Mouse (Mus musculus) c-Kit-positive CD71-positive TER-119-negative erythroid progenitor cells, embryonic 14.5 days (primary cell): ENCODE data around the gene Arrdc2.

ENCODE experiments used
- DNase-seq: peaks from one replicate; pipeline ENCODE4 v3.0.0-alpha.2; 2013; ENCODE audit warnings: low read depth

The Arrdc2 gene

DNA sequence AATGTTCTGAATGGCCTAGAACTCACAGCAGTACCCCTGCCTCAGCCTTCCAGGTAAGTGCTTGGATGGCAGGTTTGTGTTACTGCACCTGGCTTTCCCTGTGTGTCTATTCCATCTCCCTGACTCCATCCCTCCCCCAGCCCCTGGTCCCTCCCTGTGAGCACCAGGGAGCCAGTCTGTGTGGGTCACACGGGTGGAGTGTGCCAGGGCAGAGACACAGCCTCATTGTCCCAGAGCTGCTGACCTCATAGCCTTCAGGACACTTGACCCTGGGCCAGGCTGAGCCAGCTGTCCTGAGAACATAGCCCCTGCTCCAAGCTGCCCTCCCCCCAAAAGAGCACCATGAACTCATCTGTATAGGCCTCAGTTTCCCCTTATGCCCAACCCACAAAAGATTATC is 32.2 kb downstream of the Arrdc2 start:
- no peak for DNase-seq

DNA sequence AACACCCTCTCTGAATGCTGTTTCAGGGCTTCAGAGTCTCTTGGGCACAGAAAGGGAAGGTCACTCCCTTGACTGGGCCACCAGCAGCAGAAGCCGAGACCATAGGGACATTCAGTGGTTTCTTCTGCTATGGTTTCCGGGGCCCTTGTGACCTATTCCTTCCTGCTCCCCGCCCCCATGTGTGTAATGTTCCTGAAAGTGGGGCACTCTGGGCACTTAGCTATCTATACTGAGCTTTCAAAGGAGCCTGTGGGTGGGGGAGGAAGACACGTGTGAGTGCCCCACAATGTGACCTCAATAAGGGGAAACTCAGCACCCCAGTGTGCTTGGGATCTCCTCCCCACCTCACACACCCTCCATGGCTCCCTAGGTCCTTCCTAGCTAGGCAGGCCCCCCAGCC is 33.0 kb downstream of the Arrdc2 start:
- no peak for DNase-seq

DNA sequence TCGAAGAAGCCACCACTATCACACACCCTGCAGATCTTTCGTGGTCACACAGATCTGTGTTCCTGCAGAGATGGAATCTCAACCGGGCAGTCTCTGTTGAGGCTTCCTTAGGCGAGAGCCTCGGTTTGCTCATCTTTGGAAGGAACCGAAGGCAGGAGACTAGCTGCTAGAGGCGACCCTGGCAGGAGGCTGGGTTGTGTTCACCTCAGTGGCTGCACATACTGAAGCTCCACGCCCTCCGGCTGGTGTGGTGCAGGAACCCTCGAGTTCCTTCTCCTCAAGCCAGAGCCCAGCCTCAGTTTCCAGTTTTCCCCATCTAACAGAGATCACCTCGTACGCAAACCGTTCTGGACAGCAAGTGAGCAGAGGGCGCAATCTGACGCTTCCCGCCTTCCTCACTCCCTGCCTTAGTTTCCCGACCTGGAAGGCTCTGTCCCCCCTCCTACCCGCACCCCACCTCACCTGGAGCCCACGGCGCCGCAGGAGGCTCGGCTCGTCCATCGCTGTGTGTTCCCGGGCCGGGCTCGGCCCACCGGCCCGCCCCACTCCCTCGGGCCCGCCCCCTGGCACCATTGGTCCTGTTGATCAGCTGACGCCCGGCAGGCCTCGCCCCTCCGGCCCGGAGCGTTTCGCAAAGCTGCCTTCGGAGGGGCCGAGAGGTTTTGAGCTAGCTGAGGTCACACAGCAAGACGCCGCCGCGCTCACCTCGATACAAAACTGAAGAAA is 34.9 kb downstream of the Arrdc2 start, which contains the start of gene Mast3:
Gene Mast3 (minus strand): TSS at position 574 of the 726 bp plus-strand sequence.
- peak; percentile 69 for DNase-seq

DNA sequence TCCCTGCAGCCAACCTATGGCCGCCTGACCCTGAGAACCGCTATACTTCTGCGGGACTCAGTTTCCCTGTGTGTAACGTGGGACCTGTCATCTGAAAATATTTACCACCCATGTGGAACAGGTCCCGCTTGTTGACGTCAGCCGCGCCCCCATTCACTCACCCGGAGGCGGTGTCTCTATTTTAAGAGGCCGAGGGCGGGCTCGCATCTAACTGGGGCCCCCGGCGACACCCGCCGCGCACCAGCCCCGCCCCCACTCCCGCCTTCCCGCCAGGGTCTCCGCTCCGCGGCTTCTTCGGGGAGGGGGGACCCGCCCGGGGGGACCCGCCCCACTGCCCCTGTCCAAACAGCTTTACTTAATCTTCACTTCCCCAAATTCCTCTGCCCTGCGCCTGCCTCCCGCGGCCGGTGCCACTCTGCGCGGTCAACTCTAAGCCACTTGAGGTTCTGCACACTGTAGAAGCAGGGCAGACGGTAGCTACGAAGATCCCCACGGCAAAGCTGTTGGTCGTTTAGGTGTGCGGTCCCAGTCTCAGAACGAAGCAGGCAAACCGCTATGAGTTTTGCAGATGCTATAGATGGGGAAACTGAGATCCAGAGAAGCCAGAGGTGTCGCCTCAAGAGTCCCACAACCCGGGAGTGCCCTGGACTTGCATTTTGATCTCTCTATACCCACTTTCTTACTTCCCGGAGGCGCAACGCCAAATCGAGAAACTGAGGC is 35.6 kb downstream of the Arrdc2 start:
- no peak for DNase-seq

DNA sequence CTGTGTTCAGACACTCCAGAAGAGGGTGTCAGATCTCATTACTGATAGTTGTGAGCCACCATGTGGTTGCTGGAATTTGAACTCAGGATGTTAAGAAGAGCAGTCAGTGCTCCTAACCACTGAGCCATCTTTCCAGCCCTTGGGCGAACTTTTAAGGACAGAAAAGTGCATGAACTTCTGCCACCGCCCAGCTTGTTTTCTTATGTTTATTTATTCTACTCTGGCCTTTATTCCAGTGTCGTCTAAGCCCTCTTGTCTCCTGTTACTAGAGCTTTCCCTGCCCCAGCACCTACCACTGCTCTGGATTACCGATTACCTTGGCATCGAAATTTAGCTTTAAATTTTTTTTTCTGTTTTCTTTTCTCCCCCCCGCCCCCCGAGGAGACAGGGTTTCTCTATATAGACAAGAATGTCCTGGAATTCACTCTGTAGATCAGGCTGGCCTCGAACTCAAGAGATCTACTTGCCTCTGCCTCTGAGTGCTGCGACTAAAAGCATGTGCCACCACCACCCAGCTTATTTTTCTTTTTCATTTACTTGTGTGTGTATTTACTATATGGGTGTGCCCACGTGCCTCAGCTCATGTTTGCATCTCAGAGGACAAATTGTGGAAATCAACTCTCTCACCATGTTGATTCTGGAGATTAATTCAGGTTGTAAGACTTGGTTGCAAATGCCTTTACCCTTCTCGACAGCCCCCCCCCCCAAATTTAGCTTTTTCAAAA is 36.6 kb downstream of the Arrdc2 start:
- DNase-seq: no peak

DNA sequence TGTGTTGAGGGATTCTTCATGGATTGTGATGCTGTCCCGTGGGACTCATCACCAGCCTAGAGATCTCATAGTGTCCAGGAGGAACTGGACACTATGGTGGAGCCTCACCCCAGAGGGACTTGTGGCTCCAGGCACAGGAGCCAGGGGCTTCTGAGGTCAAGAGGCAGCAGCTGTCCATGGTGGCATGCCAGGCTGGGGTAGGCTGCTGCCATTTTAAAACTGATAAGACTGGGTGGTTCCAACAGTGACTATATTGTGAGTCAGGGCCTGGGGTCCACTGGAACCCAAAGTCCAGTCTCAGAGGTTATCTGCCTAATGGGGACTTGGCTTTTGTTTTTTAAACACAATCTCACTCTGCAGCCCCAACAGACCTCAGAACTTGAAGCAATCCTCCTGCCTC is 37.7 kb downstream of the Arrdc2 start:
- no peak for DNase-seq

DNA sequence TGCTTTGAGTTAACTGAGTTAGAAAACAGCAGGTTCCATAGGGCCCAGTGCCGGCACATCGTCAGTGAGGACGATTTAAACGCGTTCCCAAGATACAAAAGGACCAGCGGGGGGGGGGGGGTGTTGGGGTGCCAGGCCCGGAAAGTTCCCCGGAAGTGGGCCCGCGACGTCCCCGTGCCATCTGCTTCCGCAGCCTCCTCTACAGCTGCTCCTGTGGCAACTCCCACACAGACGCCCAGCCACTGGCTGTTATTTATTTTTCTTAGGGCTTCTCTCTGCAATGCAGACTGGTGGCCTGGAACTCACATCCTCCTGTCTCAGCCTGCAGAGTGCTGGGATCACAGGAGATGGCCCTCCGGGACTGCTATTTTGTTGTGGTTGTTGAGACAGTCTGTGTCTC is 38.4 kb downstream of the Arrdc2 start:
- DNase-seq: no peak

DNA sequence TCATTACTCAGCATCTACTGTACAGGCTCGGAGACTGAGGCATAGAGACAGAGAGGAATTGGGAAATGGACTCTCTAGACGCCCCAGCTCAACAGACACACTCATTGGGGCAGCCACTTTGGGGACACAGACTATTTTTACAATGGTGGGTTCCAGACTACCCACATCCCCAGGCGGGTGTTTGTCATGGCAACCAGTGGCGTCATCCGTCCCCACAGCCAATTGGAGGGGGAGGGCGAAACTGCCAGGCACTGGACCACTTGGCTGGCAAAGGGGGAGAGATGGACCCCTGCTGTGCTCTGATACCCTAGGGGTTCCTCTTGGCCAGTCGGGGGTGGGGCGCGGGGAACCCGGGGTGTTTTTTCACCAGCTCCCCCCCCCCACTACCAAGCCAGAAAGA is 38.9 kb downstream of the Arrdc2 start:
- DNase-seq: no peak

DNA sequence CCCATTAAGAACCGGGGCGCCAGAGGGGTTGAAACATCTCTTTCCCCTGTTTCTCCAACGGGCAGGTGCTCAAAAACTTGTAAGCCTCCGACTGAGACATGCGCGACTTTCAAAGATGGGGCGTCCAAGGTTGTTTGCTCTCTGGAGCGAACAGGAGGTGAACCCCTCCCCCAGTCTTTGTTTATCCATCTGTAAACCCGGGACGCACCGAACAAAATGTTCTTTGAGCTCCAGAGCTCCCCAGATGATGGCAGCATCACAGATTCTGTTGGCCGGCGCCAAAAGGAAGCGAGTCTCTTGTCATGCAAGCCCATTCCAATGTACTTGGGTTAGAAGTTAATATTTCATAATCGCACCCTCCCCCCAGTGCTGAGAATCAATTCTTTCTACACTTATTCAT is 41.2 kb downstream of the Arrdc2 start:
- DNase-seq: no peak

DNA sequence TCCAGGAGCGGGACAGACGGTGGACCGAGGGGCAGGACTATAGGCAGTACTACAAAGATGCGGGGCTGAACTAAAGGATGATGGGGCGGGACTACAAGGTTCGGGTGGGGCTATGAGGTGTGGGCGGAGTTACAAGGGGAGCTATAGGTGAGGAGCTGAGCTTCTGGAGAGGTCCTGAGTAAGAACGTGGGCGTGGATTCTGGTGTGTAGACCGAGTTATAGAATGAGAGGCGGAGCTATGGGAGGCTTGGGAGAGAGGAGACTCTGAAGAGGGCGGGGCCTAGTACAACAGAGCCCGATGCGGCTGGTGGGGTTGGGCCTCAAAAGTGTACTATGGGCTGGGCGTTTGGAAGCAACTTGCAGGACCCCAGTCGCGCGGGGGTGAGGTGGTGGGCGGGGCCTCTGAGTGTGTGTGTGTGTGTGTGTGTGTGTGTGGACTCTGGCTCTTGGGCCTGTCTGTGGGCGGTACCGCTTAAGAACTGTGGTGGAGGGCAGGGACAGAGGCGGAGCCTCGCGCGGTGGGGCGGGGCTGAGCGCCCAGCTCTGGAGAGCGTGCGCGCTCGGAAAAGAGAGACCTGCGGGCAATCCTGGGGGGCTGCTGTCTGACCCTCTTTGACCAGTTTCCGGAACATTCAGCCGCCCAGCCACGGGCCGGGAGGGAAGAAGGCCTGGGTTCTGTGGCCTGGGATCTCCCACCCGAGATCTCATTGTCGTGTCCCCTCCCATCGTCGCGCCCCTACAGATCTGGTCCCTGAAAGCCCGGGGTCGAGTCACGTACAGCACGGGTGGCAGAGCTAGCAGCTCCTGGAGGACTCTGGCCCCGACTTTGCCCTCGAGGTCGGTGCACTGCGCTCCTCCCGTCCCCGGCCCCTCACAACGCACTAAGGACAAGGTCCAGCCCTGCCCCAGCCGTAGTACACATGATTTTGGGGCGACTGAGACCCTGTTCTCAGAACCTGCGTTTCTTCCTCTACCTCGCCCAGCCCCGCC is 42.1 kb downstream of the Arrdc2 start:
- peak; percentile 93 for DNase-seq

DNA sequence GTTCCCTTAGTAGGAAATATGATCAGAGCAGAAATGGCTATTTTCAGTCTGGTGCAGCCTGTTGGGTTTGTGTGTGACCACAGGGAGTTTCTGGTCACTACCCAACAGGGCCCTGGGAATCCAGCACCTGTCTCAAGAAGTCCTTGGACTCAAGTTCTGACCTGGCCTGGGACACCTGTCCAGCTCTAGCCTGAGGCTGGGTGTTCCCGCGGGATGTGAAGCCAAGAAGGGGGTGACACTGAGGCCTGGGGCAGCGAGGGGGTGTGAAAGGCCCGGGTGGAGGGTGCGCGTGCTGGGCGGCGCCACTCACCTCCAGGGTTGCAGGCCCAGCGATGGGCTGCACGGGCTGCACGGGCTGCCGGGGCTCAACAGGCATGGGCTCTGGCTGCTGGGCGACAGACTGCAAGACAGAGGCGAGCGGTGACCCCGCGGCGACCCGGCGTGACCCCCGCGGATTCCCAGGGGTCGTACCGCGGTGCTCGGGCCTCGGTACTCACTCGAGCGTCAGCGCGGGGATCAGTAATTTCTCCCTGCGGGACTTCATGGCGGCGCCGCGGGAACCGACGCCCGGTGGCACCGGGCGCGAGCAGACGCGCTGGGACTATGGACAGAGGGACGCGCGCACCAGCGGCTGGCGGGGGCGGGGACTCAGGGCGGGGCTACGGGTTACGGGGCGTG is 43.0 kb downstream of the Arrdc2 start:
- no peak for DNase-seq

DNA sequence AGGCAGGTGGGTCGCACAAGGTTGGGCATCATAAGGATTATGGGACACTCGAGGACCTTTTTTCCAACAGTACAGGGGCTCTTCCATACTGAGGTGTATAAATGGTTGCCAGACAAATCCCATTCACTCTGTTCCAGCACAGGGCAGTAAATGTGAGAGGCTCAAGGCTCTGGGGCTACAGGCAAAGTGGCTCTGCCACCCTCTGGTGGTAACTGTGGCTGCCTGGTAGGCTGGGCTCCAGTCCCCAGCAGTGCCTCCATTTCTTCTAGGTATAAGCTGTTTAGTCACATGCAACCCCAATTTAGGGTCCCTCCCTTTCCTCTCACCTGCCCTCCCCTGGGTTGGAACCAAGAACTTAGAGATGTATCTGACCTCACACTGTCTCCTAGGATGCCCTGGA is 44.1 kb downstream of the Arrdc2 start:
- DNase-seq: no peak

DNA sequence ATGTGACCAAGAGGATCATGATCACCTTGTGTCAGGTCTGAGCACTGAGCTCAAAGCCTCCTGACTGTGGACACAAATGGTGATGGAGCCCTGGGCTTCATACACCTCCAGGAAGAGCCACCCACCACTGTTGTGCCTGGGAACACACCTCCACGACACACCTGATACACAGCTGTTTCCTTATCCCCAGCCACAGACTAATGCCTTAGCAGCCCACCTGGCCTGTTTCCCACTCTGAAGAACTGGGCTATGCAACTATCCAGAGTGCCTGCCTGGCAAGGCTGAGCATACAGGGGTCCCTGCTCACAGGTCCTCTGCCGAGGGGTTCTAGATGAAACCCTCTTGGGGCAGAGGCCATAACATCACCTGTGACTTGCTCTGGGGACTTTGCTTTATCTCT is 45.3 kb downstream of the Arrdc2 start:
- DNase-seq: no peak

DNA sequence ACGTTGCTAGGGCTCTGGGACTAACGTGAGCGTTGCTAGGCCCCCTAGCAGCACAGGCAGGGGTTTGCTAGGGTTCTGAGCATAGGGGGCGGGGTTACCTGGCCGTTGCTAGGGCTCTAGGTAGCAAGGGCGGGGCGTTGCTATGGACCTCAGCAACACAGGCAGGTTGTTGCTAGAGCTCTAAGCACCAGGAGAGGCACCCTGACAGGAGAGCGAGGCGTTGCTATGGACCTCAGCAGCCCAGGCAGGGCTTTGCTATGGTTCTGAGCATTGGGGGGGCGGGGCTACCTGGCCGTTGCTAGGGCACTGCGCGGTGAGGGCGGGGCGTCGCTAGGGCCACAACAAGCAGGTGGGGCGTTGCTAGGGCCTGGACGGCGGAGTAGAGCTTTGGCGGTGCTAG is 46.8 kb downstream of the Arrdc2 start:
- peak; percentile 53 for DNase-seq

DNA sequence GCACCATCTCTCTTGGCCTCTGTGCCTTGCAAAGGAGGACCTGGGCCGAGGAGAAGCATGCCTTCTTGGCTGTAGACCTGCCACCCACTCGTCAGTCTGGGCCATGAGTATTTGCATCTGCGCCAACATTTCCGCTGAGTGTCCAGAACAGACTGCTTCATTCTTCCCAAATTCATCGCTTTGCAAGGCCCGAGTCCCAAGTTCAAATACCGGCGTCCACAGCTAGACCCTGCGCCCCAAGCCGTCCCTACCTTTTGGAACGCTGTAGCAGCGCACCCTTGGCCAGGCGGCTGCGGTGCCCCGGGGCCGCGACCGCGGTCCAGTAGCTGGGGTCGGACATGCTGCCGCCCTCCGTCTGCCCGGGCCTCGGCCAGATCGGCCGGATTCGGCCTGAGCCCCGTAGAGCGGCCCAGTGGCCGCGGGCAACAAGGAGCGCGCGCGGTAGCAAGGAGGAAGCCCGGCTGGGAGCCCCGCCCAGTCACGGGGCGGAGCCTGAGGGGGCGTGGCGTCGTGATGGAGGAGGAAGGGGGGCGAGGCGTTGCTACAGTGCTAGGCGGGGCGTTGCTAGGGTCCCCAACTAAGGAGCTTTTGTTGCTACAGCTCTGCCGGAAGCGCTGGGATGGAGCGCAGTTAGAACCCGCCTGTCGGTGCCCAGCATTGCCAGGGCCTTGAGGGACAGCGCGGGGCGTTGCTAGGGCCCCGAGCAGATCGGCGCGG is 47.4 kb downstream of the Arrdc2 start:
- DNase-seq: peak; percentile 91

DNA sequence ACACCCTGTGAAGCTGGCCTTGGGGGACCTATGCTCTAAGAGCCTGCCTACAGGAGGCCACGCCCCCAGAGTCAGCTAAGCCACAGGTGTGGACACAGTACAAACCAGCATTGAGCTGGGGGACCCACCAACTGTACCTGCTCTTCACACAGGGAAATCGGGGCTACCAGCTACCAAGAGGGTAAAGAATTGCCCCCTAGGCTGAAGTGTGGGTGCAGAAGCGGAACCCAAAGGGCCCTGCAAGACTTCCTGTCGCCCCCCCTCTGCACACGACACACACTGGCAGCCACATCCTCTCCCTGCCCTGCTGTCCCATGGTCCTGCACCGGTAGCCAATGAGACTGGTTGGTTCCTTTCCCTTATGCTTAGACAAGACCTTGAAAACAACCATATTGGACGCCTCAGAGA is 48.2 kb downstream of the Arrdc2 start:
- DNase-seq: no peak

DNA sequence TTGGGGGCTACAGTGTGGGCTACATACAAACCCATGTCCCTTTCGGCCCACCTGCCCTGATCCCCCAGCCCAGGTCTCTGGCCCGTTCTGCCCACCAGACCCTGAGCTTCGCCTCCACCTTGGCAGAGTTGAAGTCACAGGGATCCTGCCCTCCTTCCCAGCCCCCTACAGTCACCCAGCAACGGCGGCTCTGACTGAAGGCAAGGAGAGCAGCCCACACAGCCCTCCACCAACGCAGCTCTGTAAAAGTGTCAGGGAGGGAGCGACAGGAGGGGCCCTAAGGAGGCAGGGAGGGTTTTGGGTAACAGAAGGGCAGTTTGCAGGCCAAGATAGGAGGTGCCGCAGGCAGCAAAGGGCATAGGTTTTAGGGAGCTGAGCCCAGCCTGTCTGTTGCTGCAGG is 48.7 kb downstream of the Arrdc2 start:
- DNase-seq: no peak

DNA sequence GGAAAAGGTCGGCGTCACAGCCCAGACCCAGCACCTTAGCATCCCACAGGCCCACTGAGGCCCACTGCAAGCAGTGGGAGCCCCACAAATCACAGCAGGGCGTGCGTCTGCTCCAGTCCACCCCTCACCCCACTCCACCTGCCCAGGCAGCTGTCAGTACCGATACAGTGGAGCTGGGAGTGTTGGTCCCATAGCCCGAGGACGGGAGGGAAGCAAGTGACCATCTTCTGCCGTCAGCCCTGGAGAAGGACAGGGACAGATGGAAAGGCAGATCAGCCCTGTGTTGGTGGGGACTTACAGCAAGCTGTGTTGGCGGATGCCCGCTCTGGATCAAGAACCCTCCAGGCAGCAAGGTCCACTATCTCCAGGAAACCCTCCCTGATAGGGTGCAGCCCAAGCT is 50.5 kb downstream of the Arrdc2 start:
- no peak for DNase-seq

DNA sequence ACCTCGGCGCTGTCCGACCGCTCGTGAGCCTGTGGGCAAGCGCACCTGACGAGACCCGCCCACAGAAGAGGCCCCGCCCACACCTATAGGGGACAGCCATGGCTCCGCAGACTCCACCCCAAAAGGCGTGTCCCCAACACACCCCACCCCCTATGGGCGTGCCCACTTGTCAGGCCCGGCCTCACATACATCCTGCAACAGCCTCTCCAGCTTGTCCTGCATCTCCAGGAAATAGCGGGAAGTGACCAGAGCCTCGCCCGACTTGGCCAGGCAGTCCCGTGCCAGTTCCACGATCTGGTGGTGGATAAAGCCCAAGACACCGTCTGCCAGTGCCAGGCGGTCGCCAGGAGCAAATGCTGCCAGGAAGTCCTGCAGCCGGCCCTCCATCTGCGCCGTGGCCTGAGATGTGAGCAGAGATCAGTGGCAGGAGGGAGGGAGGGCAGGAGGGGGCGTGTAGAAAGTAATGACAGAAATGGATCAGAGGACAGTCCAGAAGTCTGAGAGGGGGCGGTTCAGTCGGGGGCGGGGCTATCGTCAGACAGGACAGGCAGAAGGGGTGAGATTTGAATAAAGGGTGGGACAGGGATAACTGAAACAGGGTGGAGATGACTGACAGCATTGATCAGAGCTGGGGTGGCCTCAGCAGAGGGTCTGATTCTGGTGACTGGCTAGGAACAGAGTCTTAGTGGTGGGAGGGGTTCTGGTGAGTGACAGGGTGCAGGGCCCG is 51.4 kb downstream of the Arrdc2 start:
- no peak for DNase-seq

DNA sequence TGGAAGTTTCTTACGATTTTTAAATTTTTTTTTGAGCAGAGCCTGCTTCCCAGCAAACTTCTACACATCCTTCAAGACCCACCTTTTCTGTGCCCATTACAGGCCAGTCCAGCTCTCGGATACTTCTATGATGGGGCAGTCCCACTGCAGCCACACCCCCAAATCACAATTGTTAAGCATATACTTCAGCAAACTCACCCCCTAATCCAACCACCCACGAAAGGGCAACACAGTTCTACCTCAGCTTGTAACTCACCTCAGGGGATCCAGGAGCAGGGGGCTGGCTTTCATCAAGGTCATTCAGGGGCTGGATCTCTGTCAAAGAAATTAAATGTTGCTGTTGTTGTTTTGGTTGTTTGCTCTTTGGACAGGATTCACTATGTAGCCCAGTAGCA is 52.5 kb downstream of the Arrdc2 start:
- no peak for DNase-seq
